7 mouse cellular contexts compared by ENCODE assay signal in the genomic region with DNA sequence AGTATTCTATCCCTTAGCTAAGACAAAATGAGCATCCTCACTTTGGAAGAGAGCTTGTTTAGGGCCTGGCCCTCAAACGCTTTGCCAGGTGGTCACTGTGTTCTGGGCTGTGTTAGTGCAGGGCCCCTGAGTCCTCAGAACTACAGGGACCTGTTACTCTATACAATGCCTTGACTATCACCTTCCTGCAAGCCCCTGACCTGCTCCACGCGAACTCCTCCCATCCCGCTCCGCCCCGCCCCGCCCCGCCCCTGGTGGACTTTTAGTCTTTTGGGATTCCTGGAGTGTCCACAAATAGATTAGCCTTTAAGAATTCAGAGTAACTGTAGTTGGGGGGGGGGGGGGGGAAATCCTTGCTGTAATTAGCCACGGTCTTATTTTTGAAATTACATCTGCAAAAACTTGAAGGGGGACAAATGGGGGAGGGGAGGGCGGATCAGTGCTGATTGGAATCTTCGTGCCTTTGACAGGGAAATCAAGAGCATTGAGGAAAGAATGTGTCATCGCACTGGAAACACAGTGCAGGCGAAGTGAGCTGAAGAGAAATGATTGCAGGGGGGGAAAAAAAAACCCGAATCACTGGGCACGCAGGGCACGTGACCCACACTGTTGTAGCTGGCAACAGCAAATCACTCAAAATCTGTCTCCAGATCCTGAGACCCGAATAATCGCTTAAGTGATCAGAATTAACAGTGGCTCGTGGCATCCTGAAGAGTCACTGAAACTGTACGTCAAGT. TPM values are rescaled to one million over a fixed set of nuclear protein-coding genes. Genes with fewer than 3 reads are reported as not detected.
DNase-seq lines count a peak whose midpoint lies in the region; ATAC-seq and TF ChIP-seq lines count a peak whose summit lies in the region.

No protein-coding gene starts in this region.

- no peak overlapping the region for H3K4me3 ChIP-seq in CH12.LX (replicated peaks in 1 of 3; ENCODE audit: low read depth in 2 of 3, low read length in 2 of 3, poor library complexity in 1 of 3)
- peak overlapping the region; percentile 37 for H3K4me3 ChIP-seq in hindbrain, embryonic 10.5 days
- H3K4me3 ChIP-seq in liver, embryonic 12.5 days, result peak overlapping the region; percentile 32

- H3K4me2 ChIP-seq in CH12.LX (ENCODE audit: insufficient read depth, low read depth, poor library complexity, severe bottlenecking), result no peak overlapping the region
- H3K4me2 ChIP-seq in liver, embryonic 12.5 days, result peak overlapping the region; percentile 66

- H3K9ac ChIP-seq in CH12.LX (ENCODE audit: insufficient read depth, low read depth), result no peak overlapping the region
- 0 out of 2 replicates have a peak overlapping the region, but pooled peaks have one; percentile 30 for H3K9ac ChIP-seq in liver, embryonic 12.5 days

- WGBS in hindbrain, embryonic 10.5 days, result 9% methylated on average over 20 of the region's 20 CpGs
- 11% methylated on average over 20 of the region's 20 CpGs for WGBS in liver, embryonic 12.5 days (ENCODE audit: insufficient replicate concordance)

- TF ChIP-seq EP300 in CH12.LX (IDR thresholded peaks at IDR 0.05; ENCODE audit: low read length), result no peak

- H3K36me3 ChIP-seq in CH12.LX (replicated peaks in 1 of 2; ENCODE audit: control insufficient read depth in 1 of 2, insufficient read depth in 1 of 2, low read length in 1 of 2), result no peaks in the 10 kb centered on the region
- no peaks in the 10 kb centered on the region for H3K36me3 ChIP-seq in hindbrain, embryonic 10.5 days
- H3K36me3 ChIP-seq in liver, embryonic 12.5 days, result no peaks in the 10 kb centered on the region

- H3K27ac ChIP-seq in CH12.LX (ENCODE audit: insufficient read depth, low read depth), result no peak overlapping the region
- no peak overlapping the region for H3K27ac ChIP-seq in hindbrain, embryonic 10.5 days
- H3K27ac ChIP-seq in liver, embryonic 12.5 days, result peak overlapping the region; percentile 46; the same call in 1 of the 2 replicates

- H3K27me3 ChIP-seq in CH12.LX (replicated peaks), result peaks cover 2% of the 10 kb centered on the region
- H3K27me3 ChIP-seq in hindbrain, embryonic 10.5 days (ENCODE audit: insufficient read depth, poor library complexity, severe bottlenecking), result no peaks in the 10 kb centered on the region
- H3K27me3 ChIP-seq in liver, embryonic 12.5 days (replicated peaks), result no peaks in the 10 kb centered on the region

- in situ Hi-C loops in CH12.LX (cut with MboI; ENCODE audit: low pct_ligation_motif_present, low pct_unique_long_range_greater_than_20kb, low sequenced_read_pairs), result no loop called here

- TF ChIP-seq POLR2A in CH12.LX (IDR thresholded peaks at IDR 0.05; ENCODE audit: low read depth, low read length), result no peak

- dilution Hi-C loops in CH12.LX (cut with MboI; ENCODE audit: extremely low pct_ligation_motif_present, extremely low pct_unique_long_range_greater_than_20kb, low sequenced_read_pairs), result no loop called here

- DNase-seq in CH12.LX (ENCODE audit: extremely low read depth), result no peak
- DNase-seq in ES-CJ7 (ENCODE audit: low read depth, low spot score), result peak; percentile 62
- DNase-seq in hindbrain, embryonic 10.5 days (ENCODE audit: low spot score), result peak; percentile 21
- DNase-seq in layer of hippocampus, adult 11-12 months (ENCODE audit: low spot score), result no peak
- DNase-seq in adrenal gland, postnatal 25 days, result no peak

- H3K4me1 ChIP-seq in CH12.LX (ENCODE audit: control insufficient read depth in 1 of 2, insufficient read depth in 2 of 2), result peaks cover 0 to 5% of the 10 kb centered on the region in 2 experiments; a peak in 1 of 4 replicates
- H3K4me1 ChIP-seq in hindbrain, embryonic 10.5 days (replicated peaks), result peaks cover 19% of the 10 kb centered on the region
- peaks cover 53% of the 10 kb centered on the region for H3K4me1 ChIP-seq in liver, embryonic 12.5 days

- peak; percentile 30; the same call in 1 of the 2 replicates for ATAC-seq in liver, embryonic 12.5 days
- no peak for ATAC-seq in inflammation-experienced regulatory T-cells, adult 6 months

- TF ChIP-seq RAD21 in CH12.LX (IDR thresholded peaks at IDR 0.05; ENCODE audit: low read depth, low read length), result no peak

- TF ChIP-seq CTCF in CH12.LX (conservative IDR thresholded peaks at IDR 0.05 in 1 of 2, IDR thresholded peaks at IDR 0.05 in 1 of 2; ENCODE audit: low read depth in 2 of 2, low read length in 2 of 2), result no peak

- no peaks in the 10 kb centered on the region for H3K79me2 ChIP-seq in CH12.LX (replicated peaks; ENCODE audit: control insufficient read depth, extremely low read depth, insufficient read depth, poor library complexity, severe bottlenecking)

- no peaks in the 10 kb centered on the region for H3K9me3 ChIP-seq in CH12.LX (replicated peaks; ENCODE audit: low read length)
- no peaks in the 10 kb centered on the region for H3K9me3 ChIP-seq in hindbrain, embryonic 10.5 days
- no peaks in the 10 kb centered on the region for H3K9me3 ChIP-seq in liver, embryonic 12.5 days (replicated peaks)

TF ChIP-seq in CH12.LX, 34 proteins besides CTCF, POLR2A, EP300 and RAD21:
- TF ChIP-seq USF1 (IDR thresholded peaks at IDR 0.05; ENCODE audit: low read depth, low read length) (peak; percentile 58), MYC (IDR thresholded peaks at IDR 0.05; ENCODE audit: low read depth, low read length) (no peak), BHLHE40 (IDR thresholded peaks at IDR 0.05; ENCODE audit: low read depth, low read length) (peak; percentile 79), HCFC1 (IDR thresholded peaks at IDR 0.05; ENCODE audit: low read depth, low read length) (no peak), USF2 (conservative IDR thresholded peaks at IDR 0.05; ENCODE audit: low read depth, low read length) (0 out of 2 replicates have a peak, but pooled peaks have one; percentile 13), MAX (IDR thresholded peaks at IDR 0.05; ENCODE audit: low read length) (0 out of 2 replicates have a peak, but pooled peaks have one; percentile 22), ETS1 (conservative IDR thresholded peaks at IDR 0.05; ENCODE audit: low read depth, low read length) (no peak)

RNA-seq across cellular contexts. Expression of gene Atxn2, which starts 6.5 kb away (rescaled TPM):
- total RNA-seq in CH12.LX (2012; rRNA removed) (8.3 and 8.5 TPM in 2 replicates), CH12.LX (2014; rRNA removed) (5.9 and 7.7 TPM in 2 replicates)
- polyA plus RNA-seq in CH12.LX (2012; ENCODE audit: insufficient read length, low read depth), result 40.5 and 58.4 TPM in 2 replicates
- polyA plus RNA-seq in hindbrain, embryonic 10.5 days (2016; fragmentation: Nextera tagmentation; extraction: Ambion mirVana), result 38.6 and 42.0 TPM in 2 replicates
- 40.5 and 40.8 TPM in 2 replicates for polyA plus RNA-seq in liver, embryonic 12.5 days (2016; fragmentation: Nextera tagmentation; extraction: Ambion mirVana)
- 10 to 100 TPM; 18.4 to 48.0 (median 35.1) TPM for polyA plus RNA-seq in inflammation-experienced regulatory T-cells, adult 6 months (2017; shearing (Covaris generic))
- total RNA-seq in adrenal gland, postnatal 25 days (2021), result 172 and 216 TPM in 2 replicates

RNA-seq across cellular contexts. Expression of gene Brap, which starts 44.3 kb away (rescaled TPM):
- 23.7 and 27.4 TPM in 2 replicates for total RNA-seq in CH12.LX (2012; rRNA removed)
- total RNA-seq in CH12.LX (2014; rRNA removed), result 29.0 and 33.3 TPM in 2 replicates
- 28.0 and 29.8 TPM in 2 replicates for polyA plus RNA-seq in CH12.LX (2012; ENCODE audit: insufficient read length, low read depth)
- polyA plus RNA-seq in hindbrain, embryonic 10.5 days (2016; fragmentation: Nextera tagmentation; extraction: Ambion mirVana), result 41.6 and 41.9 TPM in 2 replicates
- polyA plus RNA-seq in liver, embryonic 12.5 days (2016; fragmentation: Nextera tagmentation; extraction: Ambion mirVana), result 35.1 and 36.6 TPM in 2 replicates
- polyA plus RNA-seq in inflammation-experienced regulatory T-cells, adult 6 months (2017; shearing (Covaris generic)), result 10 to 100 TPM in 2 of 3 experiments, 1 to 10 TPM in 1; 9.6 to 14.4 (median 13.5) TPM
- 55.1 and 64.3 TPM in 2 replicates for total RNA-seq in adrenal gland, postnatal 25 days (2021)

RNA-seq across cellular contexts. Expression of gene Acad10, which starts 44.4 kb away (rescaled TPM):
- total RNA-seq in CH12.LX (2012; rRNA removed) (2.2 and 4.2 TPM in 2 replicates), CH12.LX (2014; rRNA removed) (2.4 and 2.7 TPM in 2 replicates)
- 2.1 and 2.7 TPM in 2 replicates for polyA plus RNA-seq in CH12.LX (2012; ENCODE audit: insufficient read length, low read depth)
- polyA plus RNA-seq in hindbrain, embryonic 10.5 days (2016; fragmentation: Nextera tagmentation; extraction: Ambion mirVana), result 3.0 and 3.5 TPM in 2 replicates
- 2.5 and 2.6 TPM in 2 replicates for polyA plus RNA-seq in liver, embryonic 12.5 days (2016; fragmentation: Nextera tagmentation; extraction: Ambion mirVana)
- 1 to 10 TPM in 2 of 3 experiments, under 1 TPM in 1; 0.93 to 5.7 (median 5.6) TPM for polyA plus RNA-seq in inflammation-experienced regulatory T-cells, adult 6 months (2017; shearing (Covaris generic))
- 21.8 and 26.2 TPM in 2 replicates for total RNA-seq in adrenal gland, postnatal 25 days (2021)

Comparison
In these comparisons a context has a peak if more than half of its experiments do, and no peak if none do; other contexts are left out.
1. DNase-seq: peak in ES-CJ7 (single experiment) and hindbrain, embryonic 10.5 days (single experiment); none in CH12.LX (single experiment), layer of hippocampus, adult 11-12 months (single experiment) and adrenal gland, postnatal 25 days (single experiment).
2. H3K4me3 ChIP-seq: peak in hindbrain, embryonic 10.5 days (single experiment) and liver, embryonic 12.5 days (single experiment); none in CH12.LX (0 of 3).